Mouse (Mus musculus): ENCODE results near the gene Apba1.

- TF ChIP-seq CTCF (IDR thresholded peaks at IDR 0.05; ENCODE audit: low read depth) (no peak), EP300 (IDR thresholded peaks at IDR 0.05; ENCODE audit: low read depth) (no peak)
Measured at GRCm38 (mm10) chr19:23910345-23910744, 151.7 kb downstream of the Apba1 start.

Data from liver, embryonic 14.5 days (tissue).